Mouse (Mus musculus) neutrophil, adult 83 days (primary cell): ENCODE measurements around the gene Slit1. TPM values are rescaled to one million over a fixed set of nuclear protein-coding genes. Genes with fewer than 3 reads are reported as not detected.

ENCODE experiments used
- total RNA-seq, 2 experiments: library from RNA; stranded (reverse); gene quantifications; one replicate each; pipeline ENCODE4 v1.2.4; 2023

Slit1 gene
- under 1 TPM; 0.28 to 0.31 TPM for total RNA-seq

DNA sequence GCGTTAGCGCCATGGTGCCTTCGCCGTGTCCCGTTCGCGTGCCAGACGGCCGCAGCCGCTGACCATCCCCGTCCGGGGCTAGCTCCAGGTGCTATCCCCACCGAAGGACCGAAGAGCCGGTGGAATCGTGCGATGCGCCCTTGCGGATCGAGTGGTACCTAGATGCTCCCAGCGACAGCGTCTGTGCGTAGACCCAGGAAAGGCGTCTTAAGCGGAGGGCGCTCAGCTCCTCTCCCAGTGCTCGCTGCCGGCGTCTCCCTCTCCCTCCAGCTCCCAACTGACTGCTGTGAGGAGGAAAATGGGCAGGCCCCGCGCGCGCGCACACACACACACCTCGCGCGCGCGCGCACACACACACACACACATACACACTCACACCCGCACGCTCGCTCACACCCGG, at the start of gene Slit1:
TSS of gene Slit1 (minus strand) at position 270 of the 400 bp plus-strand sequence.

DNA sequence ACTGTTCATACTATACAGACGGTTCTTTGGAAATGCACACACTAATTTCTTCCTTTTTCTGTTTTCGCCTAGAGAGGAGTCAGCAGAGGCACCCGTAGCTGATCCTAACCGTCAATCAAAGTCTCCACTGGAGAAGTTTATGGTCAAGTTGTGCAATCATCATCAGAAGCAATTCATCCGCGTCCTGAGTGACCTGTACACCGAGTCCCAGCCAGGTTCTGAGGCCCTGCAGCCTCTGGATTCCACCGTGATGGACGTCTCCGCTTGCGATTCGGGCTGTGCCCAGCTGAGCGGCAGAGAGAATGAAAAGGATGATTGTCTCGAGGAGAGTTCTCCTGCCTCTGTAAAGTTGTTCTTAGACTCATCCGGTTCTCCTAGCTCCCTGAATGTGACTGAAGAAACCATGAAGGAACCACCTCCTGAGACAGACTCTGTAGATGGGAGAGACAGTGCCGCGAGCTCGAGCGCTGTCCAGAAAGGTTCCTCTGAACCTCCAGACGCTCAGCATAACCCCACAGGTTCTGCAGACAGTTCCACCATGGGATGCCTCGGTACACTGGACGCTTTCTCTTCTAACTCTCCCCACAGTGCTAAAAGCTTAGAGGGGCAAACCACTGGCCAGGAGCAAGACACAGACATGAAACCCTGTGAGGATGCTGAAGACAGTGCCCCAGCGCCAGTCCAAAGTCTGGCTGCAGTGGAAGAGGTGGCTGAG, 161.6 kb downstream of the Slit1 start, which contains the start of gene Gm340:
TSS of gene Gm340 (plus strand) at position 665 of the 715 bp plus-strand sequence.

Other genes starting within 250 kb of the Slit1 start
- 10 to 100 TPM; 18.2 to 23.4 TPM for gene Gm340, start 161.3 kb downstream of the Slit1 start, total RNA-seq
- 10 to 100 TPM; 58.5 to 68.0 TPM for gene Arhgap19, start 58.4 kb upstream of the Slit1 start, total RNA-seq
- gene Frat1, start 86.3 kb upstream of the Slit1 start, total RNA-seq, result 10 to 100 TPM; 29.6 to 30.9 TPM
- 10 to 100 TPM; 38.2 to 40.3 TPM for gene Frat2, start 104.5 kb upstream of the Slit1 start, total RNA-seq
- gene Rrp12, start 152.5 kb upstream of the Slit1 start, total RNA-seq, result 1 to 10 TPM; 7.5 to 9.1 TPM
- 100 to 1,000 TPM; 268 to 278 TPM for gene Pgam1, start 168.3 kb upstream of the Slit1 start, total RNA-seq
- gene Exosc1, start 189.8 kb upstream of the Slit1 start, total RNA-seq, result 10 to 100 TPM; 11.4 to 16.7 TPM
- gene Zdhhc16, start 189.8 kb upstream of the Slit1 start, total RNA-seq, result 10 to 100 TPM; 29.7 to 31.7 TPM
- 10 to 100 TPM; 42.8 to 43.7 TPM for gene Mms19, start 237.5 kb upstream of the Slit1 start, total RNA-seq
- 10 to 100 TPM; 34.6 to 36.8 TPM for gene Ubtd1, start 238.1 kb upstream of the Slit1 start, total RNA-seq